Mouse (Mus musculus) intestine, embryonic 16.5 days (tissue): Measurements from ENCODE around the gene Rybp. TPM values are rescaled to one million over a fixed set of nuclear protein-coding genes. Genes with fewer than 3 reads are reported as not detected.

ENCODE experiments used
- ATAC-seq: fragments of 200-750 bp; cut with Nextera tagmentation; 2 replicates; pipeline ENCODE4 v1.8.0; 2017; ENCODE audit warnings: moderate TSS enrichment, moderate library complexity
- H3K27ac ChIP-seq: fragments of 300-500 bp; sonication (generic); 2 replicates; pipeline ENCODE4 v1.5.1; 2014; ENCODE audit warnings: mild to moderate bottlenecking, low read length
- H3K27me3 ChIP-seq: fragments of 300-500 bp; sonication (generic); replicated peaks from 2 replicates; pipeline ENCODE4 v1.6.1; 2014; ENCODE audit warnings: low read length, control low read depth, mixed read lengths; ENCODE audit not compliant: control insufficient read depth, insufficient read depth
- H3K36me3 ChIP-seq: fragments of 300-500 bp; sonication (generic); 2 replicates; pipeline ENCODE4 v1.6.1; 2014; ENCODE audit warnings: low read length, control low read depth; ENCODE audit not compliant: control insufficient read depth, insufficient read depth
- H3K4me1 ChIP-seq: fragments of 300-500 bp; sonication (generic); 2 replicates; pipeline ENCODE4 v1.6.1; 2014; ENCODE audit warnings: low read length, control low read depth, mixed read lengths; ENCODE audit not compliant: control insufficient read depth, insufficient read depth
- H3K4me2 ChIP-seq: fragments of 300-500 bp; sonication (generic); 2 replicates; pipeline ENCODE4 v1.6.1; 2014; ENCODE audit warnings: low read depth, low read length, control low read depth
- H3K4me3 ChIP-seq: fragments of 300-500 bp; sonication (generic); 2 replicates; pipeline ENCODE4 v1.5.1; 2014; ENCODE audit warnings: mild to moderate bottlenecking, low read length
- H3K9ac ChIP-seq: fragments of 300-500 bp; sonication (generic); 2 replicates; pipeline ENCODE4 v1.6.1; 2014; ENCODE audit warnings: low read depth, low read length
- H3K9me3 ChIP-seq: fragments of 300-500 bp; sonication (generic); 2 replicates; pipeline ENCODE4 v1.6.1; 2016; ENCODE audit warnings: low read length, control low read depth; ENCODE audit not compliant: control insufficient read depth
- WGBS: fragments of 180-500 bp; shearing (Covaris S2); extraction: QIAGEN DNeasy Blood & Tissue Kit; methylation state at CpG from one replicate; pipeline ENCODE4 v1.1.7; 2014; 5-methylcytosine and 5-hydroxymethylcytosine counted together
- polyA plus RNA-seq: library from polyadenylated mRNA; unstranded; fragments of >200 nt; fragmentation: Nextera tagmentation; extraction: Ambion mirVana; gene quantifications from 2 replicates; pipeline ENCODE4 v1.2.1, GENCODE M21; 2015

Gene Rybp
- polyA plus RNA-seq, 1 experiment from 2014 or later: 6.0 TPM

- WGBS: 64% methylated on average over 8 of the region's 8 CpGs
- peak; percentile 72 for ATAC-seq
- H3K4me2 ChIP-seq: no peak overlapping the region
- H3K9ac ChIP-seq: no peak overlapping the region
- H3K27me3 ChIP-seq: no peaks in the 10 kb centered on the region
- H3K27ac ChIP-seq: no peak overlapping the region
- H3K9me3 ChIP-seq: no peaks in the 10 kb centered on the region
- H3K36me3 ChIP-seq: no peaks in the 10 kb centered on the region
- H3K4me1 ChIP-seq: no peaks in the 10 kb centered on the region
- no peak overlapping the region for H3K4me3 ChIP-seq
Measured at GRCm38 (mm10) chr6:100297536-100297935, 10.3 kb upstream of the Rybp start.

GRCm38 (mm10) chr6:100292411-100292810 lies 5.1 kb upstream of the Rybp start:
- peaks cover 10% of the 10 kb centered on the region for H3K4me1 ChIP-seq
- H3K4me2 ChIP-seq: no peak overlapping the region
- no peak overlapping the region for H3K27ac ChIP-seq
- no peak overlapping the region for H3K4me3 ChIP-seq
- no peaks in the 10 kb centered on the region for H3K36me3 ChIP-seq
- no peak overlapping the region for H3K9ac ChIP-seq
- no peak for ATAC-seq
- H3K9me3 ChIP-seq: no peaks in the 10 kb centered on the region
- 85% methylated on average over 6 of the region's 6 CpGs for WGBS
- no peaks in the 10 kb centered on the region for H3K27me3 ChIP-seq

GRCm38 (mm10) chr6:100289058-100289457 lies 1.8 kb upstream of the Rybp start:
- Histone ChIP-seq H3K9ac (no peak overlapping the region), H3K4me1 (peaks cover 18% of the 10 kb centered on the region), H3K9me3 (no peaks in the 10 kb centered on the region), H3K27me3 (no peaks in the 10 kb centered on the region), H3K27ac (no peak overlapping the region), H3K4me2 (no peak overlapping the region), H3K4me3 (no peak overlapping the region), H3K36me3 (no peaks in the 10 kb centered on the region)
- 62% methylated on average over 5 of the region's 5 CpGs for WGBS
- ATAC-seq: no peak

GRCm38 (mm10) chr6:100288730-100289035 lies 1.4 kb upstream of the Rybp start:
- H3K27me3 ChIP-seq: no peaks in the 10 kb centered on the region
- H3K4me3 ChIP-seq: peak overlapping the region; percentile 71; the same call in 1 of the 2 replicates
- no peak overlapping the region for H3K9ac ChIP-seq
- H3K4me1 ChIP-seq: peaks cover 20% of the 10 kb centered on the region
- peak overlapping the region; percentile 93; the same call in 1 of the 2 replicates for H3K27ac ChIP-seq
- 42% methylated on average over 4 of the region's 4 CpGs for WGBS
- no peaks in the 10 kb centered on the region for H3K9me3 ChIP-seq
- peak overlapping the region; percentile 97 for H3K4me2 ChIP-seq
- H3K36me3 ChIP-seq: no peaks in the 10 kb centered on the region
- ATAC-seq: no peak

GRCm38 (mm10) chr6:100288016-100288729 lies 888 bp upstream of the Rybp start:
- H3K4me2 ChIP-seq: peak overlapping the region; percentile 97
- H3K9ac ChIP-seq: peak overlapping the region; percentile 86
- peak; percentile 27 for ATAC-seq
- H3K27ac ChIP-seq: peak overlapping the region; percentile 93
- peaks cover 20% of the 10 kb centered on the region for H3K4me1 ChIP-seq
- no peaks in the 10 kb centered on the region for H3K36me3 ChIP-seq
- WGBS: 2% methylated on average over 23 of the region's 23 CpGs
- peak overlapping the region; percentile 71 for H3K4me3 ChIP-seq
- H3K27me3 ChIP-seq: no peaks in the 10 kb centered on the region
- H3K9me3 ChIP-seq: no peaks in the 10 kb centered on the region

GRCm38 (mm10) chr6:100286573-100287333 lies 532 bp downstream of the Rybp start:
- WGBS: under 1% methylated on average over 63 of the region's 117 CpGs

GRCm38 (mm10) chr6:100285985-100286572 lies 1.2 kb downstream of the Rybp start:
- H3K9me3 ChIP-seq: no peaks in the 10 kb centered on the region

More at GRCm38 (mm10) chr6:100286573-100287333, 532 bp downstream of the Rybp start:
- peak overlapping the region; percentile 94 for H3K27ac ChIP-seq
- H3K4me1 ChIP-seq: peaks cover 20% of the 10 kb centered on the region
- no peaks in the 10 kb centered on the region for H3K27me3 ChIP-seq
- peak overlapping the region; percentile 88 for H3K9ac ChIP-seq
- peak overlapping the region; percentile 71 for H3K4me3 ChIP-seq
- H3K4me2 ChIP-seq: peak overlapping the region; percentile 76
- peak; percentile 79 for ATAC-seq
- H3K9me3 ChIP-seq: no peaks in the 10 kb centered on the region
- no peaks in the 10 kb centered on the region for H3K36me3 ChIP-seq

GRCm38 (mm10) chr6:100278841-100279240 lies 8.4 kb downstream of the Rybp start:
- H3K9me3 ChIP-seq: no peaks in the 10 kb centered on the region
- no peak overlapping the region for H3K9ac ChIP-seq
- peaks cover 11% of the 10 kb centered on the region for H3K4me1 ChIP-seq
- H3K4me3 ChIP-seq: no peak overlapping the region
- H3K27me3 ChIP-seq: no peaks in the 10 kb centered on the region
- ATAC-seq: no peak
- H3K27ac ChIP-seq: no peak overlapping the region
- no peaks in the 10 kb centered on the region for H3K36me3 ChIP-seq
- WGBS: 87% methylated on average over 1 of the region's 1 CpGs
- no peak overlapping the region for H3K4me2 ChIP-seq

More at GRCm38 (mm10) chr6:100285985-100286572, 1.2 kb downstream of the Rybp start:
- no peak for ATAC-seq
- 2% methylated on average over 18 of the region's 18 CpGs for WGBS
- H3K4me3 ChIP-seq: peak overlapping the region; percentile 71
- H3K9ac ChIP-seq: peak overlapping the region; percentile 88
- H3K27ac ChIP-seq: peak overlapping the region; percentile 94; the same call in 1 of the 2 replicates
- H3K4me2 ChIP-seq: peak overlapping the region; percentile 76
- H3K4me1 ChIP-seq: peaks cover 21% of the 10 kb centered on the region
- H3K36me3 ChIP-seq: no peaks in the 10 kb centered on the region
- H3K27me3 ChIP-seq: no peaks in the 10 kb centered on the region

- no peak overlapping the region for H3K4me3 ChIP-seq
- H3K27me3 ChIP-seq: no peaks in the 10 kb centered on the region
- WGBS: 79% methylated on average over 3 of the region's 3 CpGs
- no peak overlapping the region for H3K4me2 ChIP-seq
- no peaks in the 10 kb centered on the region for H3K9me3 ChIP-seq
- no peak overlapping the region for H3K27ac ChIP-seq
- ATAC-seq: no peak
- H3K36me3 ChIP-seq: no peaks in the 10 kb centered on the region
- no peak overlapping the region for H3K9ac ChIP-seq
- H3K4me1 ChIP-seq: peaks cover 15% of the 10 kb centered on the region
Measured at GRCm38 (mm10) chr6:100276344-100276743, 10.9 kb downstream of the Rybp start.
